Mouse (Mus musculus): Measurements from ENCODE around the gene Ifrd2. TPM values are rescaled to one million over a fixed set of nuclear protein-coding genes. Genes with fewer than 3 reads are reported as not detected.

Gene Ifrd2
- polyA plus RNA-seq (2015; fragmentation: Nextera tagmentation; extraction: Ambion mirVana), result 16.3 and 17.3 TPM in 2 replicates

- Histone ChIP-seq H3K36me3 (peaks cover 13% of the 10 kb centered on the region), H3K4me3 (peak within 1 kb of the TSS; percentile 75), H3K9ac (peak within 1 kb of the TSS; percentile 45), H3K27me3 (no peaks in the 10 kb centered on the region), H3K4me1 (replicated peaks) (peaks cover 14% of the 10 kb centered on the region), H3K27ac (replicated peaks) (no peak within 1 kb of the TSS), H3K4me2 (peak within 1 kb of the TSS; percentile 80), H3K9me3 (no peaks in the 10 kb centered on the region)
- ATAC-seq (ENCODE audit: low FRiP score, low read depth), result peak; percentile 98
- 14% methylated on average over 43 of the region's 46 CpGs for WGBS
These were observed at the start of gene Ifrd2 for GRCm38 (mm10) chr9:107586974-107587832. Gene Ifrd2, plus strand, starts transcription at chr9:107587642.

GRCm38 (mm10) chr9:107538231-107538630 is 49.2 kb upstream of the Ifrd2 start:
- ATAC-seq (ENCODE audit: low FRiP score, low read depth), result no peak
- 87% methylated on average over 7 of the region's 7 CpGs for WGBS
- Histone ChIP-seq H3K27ac (replicated peaks) (no peak overlapping the region), H3K4me1 (replicated peaks) (peaks cover 64% of the 10 kb centered on the region), H3K27me3 (no peaks in the 10 kb centered on the region), H3K4me3 (no peak overlapping the region), H3K9me3 (no peaks in the 10 kb centered on the region), H3K9ac (no peak overlapping the region), H3K4me2 (no peak overlapping the region), H3K36me3 (peaks cover 29% of the 10 kb centered on the region)

- Histone ChIP-seq H3K4me1 (replicated peaks) (peaks cover 61% of the 10 kb centered on the region), H3K9me3 (no peaks in the 10 kb centered on the region), H3K36me3 (peaks cover 32% of the 10 kb centered on the region), H3K4me2 (no peak overlapping the region), H3K4me3 (no peak overlapping the region), H3K9ac (no peak overlapping the region), H3K27me3 (no peaks in the 10 kb centered on the region), H3K27ac (replicated peaks) (no peak overlapping the region)
- ATAC-seq (ENCODE audit: low FRiP score, low read depth), result no peak
- 91% methylated on average over 3 of the region's 3 CpGs for WGBS
These were observed 48.7 kb upstream of the Ifrd2 start for GRCm38 (mm10) chr9:107538711-107539110.

- no peak overlapping the region for H3K4me3 ChIP-seq
- 98% methylated on average over 8 of the region's 8 CpGs for WGBS
- ATAC-seq (ENCODE audit: low FRiP score, low read depth), result no peak
- H3K9ac ChIP-seq, result no peak overlapping the region
- no peaks in the 10 kb centered on the region for H3K9me3 ChIP-seq
- H3K27ac ChIP-seq (replicated peaks), result no peak overlapping the region
- H3K27me3 ChIP-seq, result no peaks in the 10 kb centered on the region
- H3K36me3 ChIP-seq, result peaks cover 43% of the 10 kb centered on the region
- peaks cover 59% of the 10 kb centered on the region for H3K4me1 ChIP-seq (replicated peaks)
- 0 out of 2 replicates have a peak overlapping the region, but pooled peaks have one; percentile 72 for H3K4me2 ChIP-seq
These were observed 47.5 kb upstream of the Ifrd2 start for GRCm38 (mm10) chr9:107539940-107540339.

GRCm38 (mm10) chr9:107540420-107540819 is 47.0 kb upstream of the Ifrd2 start:
- WGBS, result 67% methylated on average over 4 of the region's 4 CpGs
- Histone ChIP-seq H3K27me3 (no peaks in the 10 kb centered on the region), H3K4me3 (peak overlapping the region; percentile 75), H3K9me3 (no peaks in the 10 kb centered on the region), H3K27ac (replicated peaks) (0 out of 2 replicates have a peak overlapping the region, but pooled peaks have one; percentile 82), H3K4me1 (replicated peaks) (peaks cover 55% of the 10 kb centered on the region), H3K4me2 (peak overlapping the region; percentile 72), H3K36me3 (peaks cover 46% of the 10 kb centered on the region), H3K9ac (no peak overlapping the region)
- no peak for ATAC-seq (ENCODE audit: low FRiP score, low read depth)

- Histone ChIP-seq H3K36me3 (peaks cover 46% of the 10 kb centered on the region), H3K4me2 (peak overlapping the region; percentile 72), H3K9me3 (no peaks in the 10 kb centered on the region), H3K27ac (replicated peaks) (peak overlapping the region; percentile 82; the same call in 1 of the 2 replicates), H3K27me3 (no peaks in the 10 kb centered on the region), H3K4me1 (replicated peaks) (peaks cover 49% of the 10 kb centered on the region), H3K4me3 (peak overlapping the region; percentile 75), H3K9ac (peak overlapping the region; percentile 63)
- 31% methylated on average over 10 of the region's 10 CpGs for WGBS
- ATAC-seq (ENCODE audit: low FRiP score, low read depth), result no peak
These were observed 46.4 kb upstream of the Ifrd2 start for GRCm38 (mm10) chr9:107541005-107541404.

- no peaks in the 10 kb centered on the region for H3K27me3 ChIP-seq
- peak; percentile 88 for ATAC-seq (ENCODE audit: low FRiP score, low read depth)
- peak within 1 kb of the TSS; percentile 75 for H3K4me3 ChIP-seq
- H3K36me3 ChIP-seq, result peaks cover 46% of the 10 kb centered on the region
- WGBS, result under 1% methylated on average over 46 of the region's 46 CpGs
- H3K9me3 ChIP-seq, result no peaks in the 10 kb centered on the region
- peak within 1 kb of the TSS; percentile 72 for H3K4me2 ChIP-seq
- H3K27ac ChIP-seq (replicated peaks), result peak within 1 kb of the TSS; percentile 82
- H3K4me1 ChIP-seq (replicated peaks), result peaks cover 46% of the 10 kb centered on the region
- H3K9ac ChIP-seq, result peak within 1 kb of the TSS; percentile 63
These were observed 45.7 kb upstream of the Ifrd2 start, which contains the start of the genes Cyb561d2 and Nprl2 for GRCm38 (mm10) chr9:107541474-107542351. Gene Cyb561d2, minus strand, starts transcription at chr9:107542193. Gene Nprl2, plus strand, starts transcription at chr9:107542226.

- Histone ChIP-seq H3K27me3 (no peaks in the 10 kb centered on the region), H3K4me3 (peak overlapping the region; percentile 75), H3K9me3 (no peaks in the 10 kb centered on the region), H3K27ac (replicated peaks) (peak overlapping the region; percentile 82), H3K9ac (peak overlapping the region; percentile 63), H3K36me3 (peaks cover 46% of the 10 kb centered on the region), H3K4me1 (replicated peaks) (peaks cover 46% of the 10 kb centered on the region), H3K4me2 (peak overlapping the region; percentile 72)
- ATAC-seq (ENCODE audit: low FRiP score, low read depth), result 0 out of 2 replicates have a peak, but pooled peaks have one; percentile 23
- 2% methylated on average over 11 of the region's 11 CpGs for WGBS
These were observed 45.1 kb upstream of the Ifrd2 start for GRCm38 (mm10) chr9:107542352-107542686.

GRCm38 (mm10) chr9:107542721-107543120 is 44.7 kb upstream of the Ifrd2 start:
- peak overlapping the region; percentile 75 for H3K4me3 ChIP-seq
- peak overlapping the region; percentile 72 for H3K4me2 ChIP-seq
- peak overlapping the region; percentile 63; the same call in 1 of the 2 replicates for H3K9ac ChIP-seq
- no peak overlapping the region for H3K27ac ChIP-seq (replicated peaks)
- WGBS, result 50% methylated on average over 8 of the region's 8 CpGs
- ATAC-seq (ENCODE audit: low FRiP score, low read depth), result no peak
- no peaks in the 10 kb centered on the region for H3K9me3 ChIP-seq
- H3K27me3 ChIP-seq, result no peaks in the 10 kb centered on the region
- H3K4me1 ChIP-seq (replicated peaks), result peaks cover 46% of the 10 kb centered on the region
- H3K36me3 ChIP-seq, result peaks cover 42% of the 10 kb centered on the region

- H3K27ac ChIP-seq (replicated peaks), result no peak overlapping the region
- H3K36me3 ChIP-seq, result peaks cover 36% of the 10 kb centered on the region
- H3K9me3 ChIP-seq, result no peaks in the 10 kb centered on the region
- WGBS, result 85% methylated on average over 11 of the region's 11 CpGs
- no peaks in the 10 kb centered on the region for H3K27me3 ChIP-seq
- H3K4me3 ChIP-seq, result no peak overlapping the region
- no peak for ATAC-seq (ENCODE audit: low FRiP score, low read depth)
- H3K4me2 ChIP-seq, result no peak overlapping the region; the same call in 1 of the 2 replicates
- H3K9ac ChIP-seq, result no peak overlapping the region
- H3K4me1 ChIP-seq (replicated peaks), result peaks cover 41% of the 10 kb centered on the region
These were observed 44.1 kb upstream of the Ifrd2 start for GRCm38 (mm10) chr9:107543299-107543698.

- H3K27me3 ChIP-seq, result peaks cover 7% of the 10 kb centered on the region; the same call in 1 of the 2 replicates
- peaks cover 41% of the 10 kb centered on the region for H3K4me1 ChIP-seq (replicated peaks)
- no peak for ATAC-seq (ENCODE audit: low FRiP score, low read depth)
These were observed 43.2 kb upstream of the Ifrd2 start for GRCm38 (mm10) chr9:107544196-107544700.

More at GRCm38 (mm10) chr9:107544196-107544700, 43.2 kb upstream of the Ifrd2 start:
- peaks cover 27% of the 10 kb centered on the region for H3K36me3 ChIP-seq
- H3K27ac ChIP-seq (replicated peaks), result no peak overlapping the region
- no peaks in the 10 kb centered on the region for H3K9me3 ChIP-seq
- no peak overlapping the region for H3K4me2 ChIP-seq
- WGBS, result 95% methylated on average over 17 of the region's 17 CpGs
- no peak overlapping the region for H3K4me3 ChIP-seq
- H3K9ac ChIP-seq, result no peak overlapping the region
